Mouse (Mus musculus): ENCODE data around the gene Ppp1r35. TPM values are rescaled to one million over a fixed set of nuclear protein-coding genes. Genes with fewer than 3 reads are reported as not detected.

The Ppp1r35 gene
- polyA plus RNA-seq, 1 experiment from 2014 or later = 31.8 TPM

GRCm38 (mm10) chr5:137808316-137808715, 29.7 kb downstream of the Ppp1r35 start:
- Histone ChIP-seq H3K4me3 (no peak overlapping the region), H3K9me3 (replicated peaks) (no peaks in the 10 kb centered on the region), H3K27me3 (replicated peaks) (no peaks in the 10 kb centered on the region), H3K9ac (no peak overlapping the region), H3K4me2 (no peak overlapping the region), H3K27ac (ENCODE audit: poor library complexity, severe bottlenecking) (no peak overlapping the region), H3K36me3 (no peaks in the 10 kb centered on the region), H3K4me1 (replicated peaks) (no peaks in the 10 kb centered on the region)
- 83% methylated on average over 5 of the region's 5 CpGs for WGBS
- no peak for ATAC-seq (ENCODE audit: insufficient number of reproducible peaks, low FRiP score)

GRCm38 (mm10) chr5:137817466-137818222, 39.0 kb downstream of the Ppp1r35 start:
- WGBS = 44% methylated on average over 4 of the region's 4 CpGs
- no peak overlapping the region for H3K9ac ChIP-seq
- peak; percentile 64; the same call in 1 of the 2 replicates for ATAC-seq (ENCODE audit: insufficient number of reproducible peaks, low FRiP score)

GRCm38 (mm10) chr5:137822126-137822525, 43.5 kb downstream of the Ppp1r35 start:
- no peaks in the 10 kb centered on the region for H3K9me3 ChIP-seq (replicated peaks)
- H3K27ac ChIP-seq (ENCODE audit: poor library complexity, severe bottlenecking) = no peak overlapping the region
- H3K4me3 ChIP-seq = no peak overlapping the region
- 0 out of 2 replicates have a peak, but pooled peaks cover 6% of the 10 kb centered on the region for H3K4me1 ChIP-seq (replicated peaks)
- no peak overlapping the region for H3K4me2 ChIP-seq
- no peak overlapping the region for H3K9ac ChIP-seq
- H3K36me3 ChIP-seq = no peaks in the 10 kb centered on the region
- WGBS = 58% methylated on average over 4 of the region's 4 CpGs
- no peak for ATAC-seq (ENCODE audit: insufficient number of reproducible peaks, low FRiP score)
- H3K27me3 ChIP-seq (replicated peaks) = no peaks in the 10 kb centered on the region

More at GRCm38 (mm10) chr5:137817466-137818222, 39.0 kb downstream of the Ppp1r35 start:
- H3K4me3 ChIP-seq = no peak overlapping the region
- H3K4me2 ChIP-seq = no peak overlapping the region
- H3K27ac ChIP-seq (ENCODE audit: poor library complexity, severe bottlenecking) = peak overlapping the region; percentile 62
- H3K9me3 ChIP-seq (replicated peaks) = peaks cover 4% of the 10 kb centered on the region; the same call in 1 of the 2 replicates
- no peaks in the 10 kb centered on the region for H3K27me3 ChIP-seq (replicated peaks)
- no peaks in the 10 kb centered on the region for H3K36me3 ChIP-seq
- H3K4me1 ChIP-seq (replicated peaks) = 0 out of 2 replicates have a peak, but pooled peaks cover 6% of the 10 kb centered on the region

GRCm38 (mm10) chr5:137822602-137823001, 44.0 kb downstream of the Ppp1r35 start:
- WGBS = 71% methylated on average over 1 of the region's 1 CpGs
- H3K27ac ChIP-seq (ENCODE audit: poor library complexity, severe bottlenecking) = no peak overlapping the region

GRCm38 (mm10) chr5:137823455-137824045, 44.9 kb downstream of the Ppp1r35 start:
- no peak overlapping the region for H3K4me2 ChIP-seq
- H3K9me3 ChIP-seq (replicated peaks) = no peaks in the 10 kb centered on the region
- no peaks in the 10 kb centered on the region for H3K4me1 ChIP-seq (replicated peaks)
- ATAC-seq (ENCODE audit: insufficient number of reproducible peaks, low FRiP score) = no peak
- H3K36me3 ChIP-seq = no peaks in the 10 kb centered on the region
- H3K27me3 ChIP-seq (replicated peaks) = no peaks in the 10 kb centered on the region
- no peak overlapping the region for H3K9ac ChIP-seq
- no peak overlapping the region for H3K27ac ChIP-seq (ENCODE audit: poor library complexity, severe bottlenecking)
- no peak overlapping the region for H3K4me3 ChIP-seq
- 79% methylated on average over 6 of the region's 6 CpGs for WGBS

More at GRCm38 (mm10) chr5:137822602-137823001, 44.0 kb downstream of the Ppp1r35 start:
- Histone ChIP-seq H3K4me3 (no peak overlapping the region), H3K27me3 (replicated peaks) (no peaks in the 10 kb centered on the region), H3K9ac (no peak overlapping the region), H3K4me1 (replicated peaks) (0 out of 2 replicates have a peak, but pooled peaks cover 2% of the 10 kb centered on the region), H3K4me2 (no peak overlapping the region), H3K9me3 (replicated peaks) (no peaks in the 10 kb centered on the region), H3K36me3 (no peaks in the 10 kb centered on the region)
- ATAC-seq (ENCODE audit: insufficient number of reproducible peaks, low FRiP score) = no peak

GRCm38 (mm10) chr5:137825030-137825429, 46.4 kb downstream of the Ppp1r35 start:
- Histone ChIP-seq H3K4me3 (no peak overlapping the region), H3K27ac (ENCODE audit: poor library complexity, severe bottlenecking) (no peak overlapping the region), H3K9ac (no peak overlapping the region), H3K27me3 (replicated peaks) (no peaks in the 10 kb centered on the region), H3K9me3 (replicated peaks) (no peaks in the 10 kb centered on the region), H3K36me3 (no peaks in the 10 kb centered on the region), H3K4me2 (no peak overlapping the region), H3K4me1 (replicated peaks) (no peaks in the 10 kb centered on the region; the same call in 1 of the 2 replicates)
- 81% methylated on average over 3 of the region's 3 CpGs for WGBS
- no peak for ATAC-seq (ENCODE audit: insufficient number of reproducible peaks, low FRiP score)

GRCm38 (mm10) chr5:137825971-137826370, 47.3 kb downstream of the Ppp1r35 start:
- Histone ChIP-seq H3K4me2 (no peak overlapping the region), H3K36me3 (no peaks in the 10 kb centered on the region), H3K4me3 (no peak overlapping the region), H3K27me3 (replicated peaks) (no peaks in the 10 kb centered on the region), H3K4me1 (replicated peaks) (no peaks in the 10 kb centered on the region; the same call in 1 of the 2 replicates), H3K27ac (ENCODE audit: poor library complexity, severe bottlenecking) (no peak overlapping the region), H3K9ac (no peak overlapping the region), H3K9me3 (replicated peaks) (no peaks in the 10 kb centered on the region)
- 73% methylated on average over 2 of the region's 2 CpGs for WGBS
- no peak for ATAC-seq (ENCODE audit: insufficient number of reproducible peaks, low FRiP score)

GRCm38 (mm10) chr5:137826421-137826820, 47.8 kb downstream of the Ppp1r35 start:
- no peaks in the 10 kb centered on the region for H3K9me3 ChIP-seq (replicated peaks)
- no peaks in the 10 kb centered on the region; the same call in 1 of the 2 replicates for H3K4me1 ChIP-seq (replicated peaks)
- no peaks in the 10 kb centered on the region for H3K36me3 ChIP-seq
- no peak overlapping the region for H3K4me2 ChIP-seq
- no peak for ATAC-seq (ENCODE audit: insufficient number of reproducible peaks, low FRiP score)
- no peaks in the 10 kb centered on the region for H3K27me3 ChIP-seq (replicated peaks)
- no peak overlapping the region for H3K4me3 ChIP-seq
- no peak overlapping the region for H3K9ac ChIP-seq
- no peak overlapping the region for H3K27ac ChIP-seq (ENCODE audit: poor library complexity, severe bottlenecking)
- WGBS = 34% methylated on average over 7 of the region's 7 CpGs

GRCm38 (mm10) chr5:137828694-137829093, 50.0 kb downstream of the Ppp1r35 start:
- no peaks in the 10 kb centered on the region for H3K27me3 ChIP-seq (replicated peaks)
- ATAC-seq (ENCODE audit: insufficient number of reproducible peaks, low FRiP score) = no peak
- 68% methylated on average over 6 of the region's 6 CpGs for WGBS
- H3K27ac ChIP-seq (ENCODE audit: poor library complexity, severe bottlenecking) = no peak overlapping the region
- no peak overlapping the region for H3K9ac ChIP-seq
- no peak overlapping the region for H3K4me2 ChIP-seq
- no peaks in the 10 kb centered on the region; the same call in 1 of the 2 replicates for H3K4me1 ChIP-seq (replicated peaks)
- no peaks in the 10 kb centered on the region for H3K9me3 ChIP-seq (replicated peaks)
- no peak overlapping the region for H3K4me3 ChIP-seq
- H3K36me3 ChIP-seq = no peaks in the 10 kb centered on the region

All from heart, embryonic 12.5 days (tissue).